Mouse (Mus musculus): Measurements from ENCODE around the gene Cxcl3.

Cxcl3 gene

DNA sequence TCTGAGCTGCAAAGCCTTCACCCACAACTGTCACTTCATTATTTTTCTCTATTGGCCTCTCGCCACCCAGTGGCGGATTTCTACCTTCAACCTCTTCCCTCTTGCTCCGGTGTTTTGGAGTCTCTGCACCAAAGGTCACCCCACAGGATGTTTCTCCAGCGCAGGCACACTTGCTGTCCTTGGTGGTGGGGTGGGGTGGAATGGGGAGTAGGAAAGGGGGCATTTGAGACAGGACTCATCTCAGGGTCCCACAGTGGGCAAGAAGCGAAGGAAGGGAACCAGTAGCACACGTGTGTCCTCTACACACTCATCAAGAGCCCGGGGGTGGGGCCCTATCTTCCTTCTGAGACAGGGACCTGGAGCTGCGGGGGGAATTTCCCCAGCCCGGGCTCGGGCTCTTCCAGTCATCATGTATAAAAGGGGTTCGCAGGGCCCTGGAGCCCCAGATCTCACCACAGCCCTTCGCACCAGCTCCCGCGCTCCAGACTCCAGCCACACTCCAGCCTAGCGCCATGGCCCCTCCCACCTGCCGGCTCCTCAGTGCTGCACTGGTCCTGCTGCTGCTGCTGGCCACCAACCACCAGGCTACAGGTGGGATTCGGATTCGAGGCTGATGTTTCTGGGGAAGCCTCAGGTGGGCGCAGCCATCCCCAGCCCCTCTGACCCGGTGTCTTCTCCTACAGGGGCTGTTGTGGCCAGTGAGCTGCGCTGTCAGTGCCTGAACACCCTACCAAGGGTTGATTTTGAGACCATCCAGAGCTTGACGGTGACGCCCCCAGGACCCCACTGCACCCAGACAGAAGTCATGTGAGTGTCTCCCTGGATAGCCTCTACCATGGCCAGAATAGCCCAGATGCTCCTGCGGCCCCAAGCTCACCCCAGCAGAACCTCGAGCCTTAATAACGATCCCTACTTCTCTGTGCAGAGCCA is at the start of gene Cxcl3:
Gene Cxcl3 (plus strand): TSS at position 445 of the 930 bp plus-strand sequence.
- DNase-seq (ENCODE audit: low spot score in 2 of 2), result no peak

DNA sequence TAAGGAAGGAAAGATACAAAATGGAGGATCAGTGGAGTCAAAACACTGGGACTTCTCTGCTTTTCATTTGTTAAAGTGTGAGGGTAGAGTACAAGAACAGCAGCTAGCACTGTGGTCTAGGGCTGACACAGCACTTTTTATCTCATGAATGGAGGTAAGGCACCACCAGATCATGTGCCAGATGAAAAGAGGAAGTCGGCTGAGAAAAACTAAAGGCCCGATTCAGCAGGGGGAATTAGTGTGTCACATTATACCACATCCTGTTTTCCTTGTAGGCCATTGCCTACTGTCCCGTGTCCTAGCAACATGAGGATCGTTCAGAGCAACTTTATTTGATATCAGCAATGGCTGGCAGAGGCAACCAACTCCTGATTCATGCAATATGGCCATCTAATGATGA is 43.9 kb upstream of the Cxcl3 start:
- no peak for DNase-seq (ENCODE audit: low spot score in 2 of 2)

DNA sequence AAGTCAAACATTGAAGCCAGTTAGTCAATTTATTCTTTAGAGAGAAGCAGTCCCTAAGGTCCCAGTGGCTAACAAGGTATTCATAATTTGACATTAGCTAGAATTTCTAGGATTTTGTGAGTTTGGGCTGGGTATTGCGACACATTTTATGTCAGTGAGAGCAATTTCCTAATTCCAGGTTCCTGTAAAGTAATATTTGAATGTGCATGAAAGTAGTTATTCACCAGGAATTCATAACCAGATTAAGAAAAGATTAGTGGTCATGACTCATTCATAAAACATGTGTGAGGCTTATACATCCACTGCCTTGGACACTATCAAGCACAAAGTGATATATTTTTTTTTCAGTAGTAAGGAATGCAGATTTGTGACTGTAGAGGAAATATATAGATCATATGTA is 32.0 kb upstream of the Cxcl3 start:
- no peak for DNase-seq (ENCODE audit: low spot score in 2 of 2)

DNA sequence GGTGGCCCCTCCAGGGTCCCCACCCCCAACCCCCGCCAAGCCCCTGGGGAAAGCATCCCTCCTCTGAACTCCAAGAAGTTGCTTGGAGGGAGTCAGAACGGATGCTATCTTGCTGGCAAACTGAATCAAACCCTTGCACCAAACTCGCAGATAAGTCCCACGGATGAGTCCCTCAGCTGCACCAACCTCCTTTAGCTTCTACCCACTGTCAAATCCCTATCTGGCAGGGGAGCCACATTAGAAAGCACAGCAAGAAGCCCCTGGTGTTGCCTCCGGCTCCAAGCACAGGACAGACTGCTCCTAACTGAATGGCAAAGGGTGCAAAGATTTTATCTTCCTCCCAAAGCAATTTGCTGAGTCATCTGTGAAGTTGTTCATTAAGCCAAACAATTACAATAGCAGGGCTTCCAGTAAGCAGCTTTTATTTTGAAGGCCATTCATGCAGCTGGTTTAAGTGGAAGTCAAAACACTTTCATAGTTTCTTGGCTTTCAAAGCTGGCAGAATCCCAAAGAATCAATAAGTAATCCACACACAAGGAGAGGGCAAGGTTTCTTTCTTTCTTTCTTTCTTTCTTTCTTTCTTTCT is 27.8 kb upstream of the Cxcl3 start:
- DNase-seq (ENCODE audit: low spot score in 2 of 2), result no peak

DNA sequence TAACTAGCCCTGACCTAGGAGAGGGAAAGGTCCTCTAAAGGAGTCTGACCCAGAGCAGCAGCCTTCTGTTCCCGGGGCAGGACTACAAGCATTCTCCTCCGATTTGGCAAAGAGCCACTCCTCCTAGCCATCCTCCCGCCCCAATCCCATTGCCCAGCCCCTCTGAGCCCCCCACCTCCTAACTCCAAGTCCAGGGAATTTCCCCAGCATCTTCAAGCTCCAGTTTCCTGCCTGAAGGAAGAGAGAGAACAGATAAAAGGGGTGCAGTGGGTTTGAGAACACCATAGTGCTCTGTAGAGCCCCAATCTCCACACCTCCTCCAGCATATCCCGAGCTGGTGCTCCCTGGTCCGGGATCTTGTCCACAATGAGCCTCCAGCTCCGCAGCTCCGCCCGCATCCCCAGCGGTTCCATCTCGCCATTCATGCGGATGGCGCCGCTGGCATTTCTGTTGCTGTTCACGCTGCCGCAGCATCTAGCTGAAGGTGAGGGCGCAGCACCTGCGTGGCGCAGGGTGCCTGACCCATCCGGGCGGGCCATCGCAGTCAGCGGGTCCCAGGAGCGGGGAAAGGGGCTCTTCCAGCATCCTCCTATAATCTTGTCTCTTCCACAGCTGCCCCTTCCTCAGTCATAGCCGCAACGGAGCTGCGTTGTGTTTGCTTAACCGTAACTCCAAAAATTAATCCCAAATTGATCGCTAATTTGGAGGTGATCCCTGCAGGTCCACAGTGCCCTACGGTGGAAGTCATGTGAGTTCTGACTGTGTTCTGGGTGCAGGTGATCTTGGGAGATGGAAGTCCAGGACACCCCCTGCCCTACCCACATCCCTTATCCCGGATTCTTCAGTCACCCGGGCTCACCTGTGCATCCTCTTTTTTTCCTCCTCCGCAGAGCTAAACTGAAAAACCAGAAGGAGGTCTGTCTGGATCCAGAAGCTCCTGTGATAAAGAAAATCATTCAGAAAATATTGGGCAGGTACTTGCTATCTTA is 26.5 kb upstream of the Cxcl3 start, which contains the start of gene Cxcl5:
Gene Cxcl5 (plus strand): TSS at position 284 of the 989 bp plus-strand sequence.
- no peak for DNase-seq (ENCODE audit: low spot score in 2 of 2)

DNA sequence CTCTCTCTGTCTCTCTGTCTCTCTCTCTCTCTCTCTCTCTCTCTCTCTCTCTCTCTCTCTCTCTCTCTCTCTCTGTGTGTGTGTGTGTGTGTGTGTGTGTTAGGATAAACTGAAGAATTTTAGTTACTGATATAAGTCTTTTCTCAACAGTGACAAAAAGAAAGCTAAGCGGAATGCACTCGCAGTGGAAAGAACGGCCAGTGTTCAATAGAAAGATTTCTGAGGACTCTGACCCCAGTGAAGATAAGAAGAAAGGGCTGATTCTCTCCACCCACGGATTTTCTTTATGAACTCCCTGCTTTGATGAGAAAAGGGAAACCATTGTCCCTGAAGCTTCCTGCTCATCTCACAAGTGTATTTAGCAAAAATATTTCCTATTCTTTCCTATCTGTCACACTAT is 25.6 kb upstream of the Cxcl3 start:
- DNase-seq (ENCODE audit: low spot score in 2 of 2), result no peak

DNA sequence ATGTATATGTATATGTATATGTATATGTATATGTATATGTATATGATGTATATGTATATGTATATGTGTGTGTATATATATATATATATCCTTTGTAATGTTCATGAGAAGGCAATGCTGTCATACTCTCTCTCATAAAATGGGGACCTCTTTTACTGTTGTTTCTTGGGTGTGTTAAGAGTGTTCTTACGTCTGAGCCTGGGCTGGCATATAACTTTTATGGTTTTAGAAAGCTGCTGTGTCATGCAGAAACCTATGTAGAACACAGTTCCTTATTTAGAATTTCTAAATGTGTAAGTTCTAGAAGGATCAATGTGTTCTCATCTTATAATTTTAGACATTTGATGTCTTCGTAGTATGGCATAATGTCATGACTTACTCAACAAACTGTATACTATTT is 25.1 kb upstream of the Cxcl3 start:
- no peak for DNase-seq (ENCODE audit: low spot score in 2 of 2)

DNA sequence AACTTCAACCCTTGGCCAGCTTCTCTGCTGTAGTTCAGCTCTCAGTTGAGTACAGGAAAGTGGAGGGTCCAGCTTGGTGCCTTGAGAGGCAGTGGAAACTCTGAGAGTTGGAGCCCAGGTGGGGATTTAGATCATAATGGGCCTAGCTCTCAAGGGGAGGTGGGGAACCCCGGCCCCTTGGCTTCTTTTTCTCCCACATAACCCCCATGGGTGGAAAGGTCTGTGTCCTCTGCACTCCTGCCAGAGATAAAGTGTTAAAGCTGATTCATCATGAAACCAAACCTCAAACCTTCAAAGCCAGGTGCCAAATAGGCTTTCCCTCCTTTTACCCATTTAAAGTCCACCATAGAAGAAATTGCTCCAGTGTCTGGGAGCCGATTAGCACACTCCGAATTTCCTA is 24.1 kb upstream of the Cxcl3 start:
- no peak for DNase-seq (ENCODE audit: low spot score in 2 of 2)

DNA sequence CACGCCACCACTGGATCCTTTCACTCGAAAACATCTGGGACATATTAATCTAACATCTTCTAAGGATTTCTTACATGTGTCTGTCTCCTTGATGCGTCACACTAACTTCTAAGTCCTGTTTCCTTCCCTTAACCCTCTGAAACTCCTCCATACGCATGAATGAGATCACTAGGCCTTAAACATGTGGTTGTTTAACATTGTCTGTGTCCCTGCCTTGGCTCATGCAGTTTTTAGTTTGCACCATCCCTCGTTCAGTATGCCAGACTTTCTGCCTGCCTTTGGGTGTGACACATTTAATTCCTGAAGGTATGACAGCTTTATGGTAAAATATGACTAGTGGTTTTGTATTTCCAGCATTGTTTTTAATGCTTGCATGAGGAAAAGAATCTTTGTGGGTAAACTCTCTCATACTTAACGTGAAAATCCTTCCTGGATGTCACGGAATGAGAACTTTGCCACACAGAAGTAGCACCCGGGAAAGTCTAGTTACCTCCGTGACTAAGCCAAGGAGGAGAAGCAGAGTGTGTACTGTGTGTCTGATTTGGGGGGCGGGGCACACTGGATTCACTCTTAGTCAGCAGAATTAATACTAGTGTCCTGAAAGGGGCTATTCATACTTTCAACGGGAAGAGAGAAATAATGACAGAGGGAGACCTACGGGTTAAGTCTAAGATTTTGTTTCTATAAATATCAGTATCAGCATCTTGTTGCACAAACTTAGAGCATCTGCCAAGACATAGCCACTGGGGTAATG is 21.8 kb upstream of the Cxcl3 start:
- DNase-seq (ENCODE audit: low spot score in 2 of 2), result no peak

DNA sequence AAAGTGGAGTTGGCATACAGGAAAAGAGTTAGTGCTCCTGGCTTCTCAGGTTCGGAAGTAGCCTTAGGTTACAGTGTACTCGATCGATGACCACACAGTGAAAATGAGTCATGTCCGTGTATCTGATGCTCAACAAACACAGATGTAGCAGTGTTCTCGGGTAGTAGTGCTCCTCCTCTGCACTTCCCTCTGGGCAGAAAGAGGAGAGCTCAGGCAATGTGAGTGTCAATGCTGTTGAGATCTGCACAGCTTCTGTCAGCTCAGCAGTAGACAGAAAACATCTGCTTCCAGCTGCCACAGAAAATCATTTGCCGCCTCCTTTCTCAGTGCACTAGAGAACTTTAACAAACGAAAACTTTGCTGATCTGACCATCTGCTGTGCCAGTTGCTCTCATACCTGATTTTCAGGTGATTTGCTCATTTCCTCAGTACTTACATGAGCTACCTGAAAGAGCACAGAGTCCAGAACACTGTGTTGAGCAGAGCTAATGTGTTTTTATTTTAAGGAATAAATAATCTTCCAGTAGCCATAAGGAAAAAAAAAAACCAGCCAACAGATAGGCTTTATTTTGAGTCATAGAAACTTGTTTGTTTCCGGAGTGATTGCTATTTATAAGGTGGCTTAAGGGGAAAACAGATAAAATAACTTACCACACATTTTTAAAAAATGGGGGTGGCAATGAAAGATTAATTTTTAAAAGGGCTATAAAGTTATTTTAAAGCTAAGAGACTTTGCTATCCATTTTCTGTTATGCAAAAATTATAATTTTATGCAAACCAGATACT is 19.9 kb upstream of the Cxcl3 start:
- no peak for DNase-seq (ENCODE audit: low spot score in 2 of 2)

DNA sequence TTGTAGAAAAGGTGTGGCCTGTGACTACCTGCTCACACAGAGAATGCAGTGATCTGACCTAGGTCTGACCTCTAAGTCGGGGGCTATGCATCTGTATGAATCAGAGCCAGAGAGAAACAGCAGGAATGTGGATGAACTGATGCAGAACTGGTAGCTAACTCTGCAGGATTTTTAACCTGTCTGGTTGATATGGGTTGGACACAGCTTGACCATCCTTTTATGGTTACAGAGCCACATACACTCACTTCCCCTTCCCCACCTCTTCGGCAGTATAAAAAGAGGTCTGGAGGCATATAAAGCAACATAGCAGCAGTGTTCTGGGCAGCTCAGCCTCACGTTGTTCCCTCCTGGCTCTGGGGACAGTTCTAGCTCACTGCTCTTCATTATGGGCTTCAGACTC is 17.7 kb upstream of the Cxcl3 start, which contains the start of gene Ppbp:
Gene Ppbp (plus strand): TSS at position 301 of the 400 bp plus-strand sequence.
- no peak for DNase-seq (ENCODE audit: low spot score in 2 of 2)

DNA sequence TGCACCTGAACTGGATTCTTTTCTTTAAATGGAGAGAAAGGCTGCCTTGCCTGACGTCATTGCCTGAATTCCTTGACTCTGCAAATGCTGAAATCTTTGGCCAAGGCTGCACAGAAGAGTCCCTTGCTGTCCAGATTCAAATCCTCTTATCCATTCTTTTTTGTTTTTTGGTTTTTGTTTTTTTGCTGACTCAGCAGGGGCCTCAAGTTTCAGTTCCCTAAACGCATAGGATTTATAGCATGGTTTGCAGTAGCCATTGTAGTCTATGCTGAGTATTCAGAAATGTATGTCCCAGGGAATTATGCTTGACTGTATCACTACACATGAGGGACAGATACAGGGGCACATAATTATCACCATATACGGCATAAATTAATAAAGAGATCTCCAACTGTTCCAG is 14.5 kb upstream of the Cxcl3 start:
- DNase-seq (ENCODE audit: low spot score in 2 of 2), result no peak

DNA sequence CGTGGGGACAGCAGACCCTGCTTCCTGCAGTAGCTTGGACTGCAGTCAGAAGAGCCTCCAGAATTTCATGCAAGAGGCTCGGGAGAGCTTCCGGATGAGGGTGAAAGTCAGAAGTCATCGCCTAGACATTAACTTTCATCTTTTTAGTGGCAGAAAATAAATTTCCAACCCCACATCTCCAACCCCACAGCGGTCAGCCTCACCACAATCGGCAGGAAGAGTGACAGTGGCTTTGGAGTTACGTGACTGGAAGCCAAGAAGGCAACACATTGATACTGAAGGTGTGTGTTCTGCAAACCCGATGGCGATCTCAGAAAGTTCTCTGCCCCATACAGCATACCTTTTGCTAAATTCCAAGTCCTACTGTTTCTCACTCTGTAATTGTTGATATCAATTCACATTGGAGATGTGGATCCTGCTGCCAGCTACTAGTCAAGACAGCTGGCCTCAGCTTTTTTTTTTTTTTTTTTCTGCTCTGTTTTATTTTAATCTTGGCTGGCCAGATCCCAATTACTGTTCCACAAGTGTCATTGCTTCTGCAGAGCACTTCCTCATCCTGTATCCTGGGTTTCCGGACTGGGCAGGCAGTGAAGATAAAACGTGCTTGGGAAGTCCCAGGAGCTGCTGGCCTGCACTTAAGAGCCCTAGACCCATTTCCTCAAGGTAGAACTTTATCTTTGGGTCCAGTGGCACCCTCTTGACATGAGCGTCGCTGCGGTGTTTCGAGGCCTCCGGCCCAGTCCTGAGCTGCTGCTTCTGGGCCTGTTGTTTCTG is 13.8 kb upstream of the Cxcl3 start, which contains the start of gene Pf4:
Gene Pf4 (plus strand): TSS at position 556 of the 774 bp plus-strand sequence.
- DNase-seq (ENCODE audit: low spot score in 2 of 2), result no peak

DNA sequence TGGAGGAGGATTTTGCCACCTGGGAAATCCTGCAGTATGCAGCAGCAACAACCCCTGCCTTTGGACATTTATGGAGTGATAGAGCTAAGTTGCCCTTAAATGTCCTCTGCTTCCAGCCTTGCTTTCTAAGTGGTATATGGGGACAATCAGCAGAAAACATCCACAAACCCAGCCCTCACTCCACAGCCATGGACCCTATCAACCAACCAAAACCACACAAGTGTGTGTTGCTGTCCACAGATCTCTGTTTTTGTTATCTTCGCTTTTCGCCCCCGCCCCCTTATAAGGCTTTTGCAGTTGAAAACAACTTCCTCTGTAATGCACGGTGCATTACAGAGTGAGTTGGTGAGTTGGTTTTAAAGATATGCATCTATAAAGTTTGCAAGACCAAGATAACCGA is 10.3 kb upstream of the Cxcl3 start:
- DNase-seq (ENCODE audit: low spot score in 2 of 2), result no peak

DNA sequence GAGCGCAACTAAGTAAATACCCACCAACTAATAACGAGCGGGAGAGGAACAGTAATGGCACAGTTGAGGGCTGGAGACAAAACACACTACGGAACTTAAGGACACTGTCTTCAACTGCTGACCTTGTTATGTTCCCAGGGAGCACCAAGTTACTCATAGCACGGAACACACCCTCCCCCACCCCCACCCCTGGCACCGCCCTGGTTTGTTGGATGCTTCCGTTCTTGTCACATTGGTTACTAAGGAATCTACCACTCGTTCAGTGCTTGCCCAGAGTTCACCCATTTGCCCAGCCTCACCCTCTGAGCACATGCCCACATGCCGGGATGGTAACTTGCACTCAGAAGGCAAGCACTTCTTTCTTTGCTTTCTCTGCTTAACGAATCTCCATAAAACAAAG is 8.3 kb upstream of the Cxcl3 start:
- no peak for DNase-seq (ENCODE audit: low spot score in 2 of 2)

DNA sequence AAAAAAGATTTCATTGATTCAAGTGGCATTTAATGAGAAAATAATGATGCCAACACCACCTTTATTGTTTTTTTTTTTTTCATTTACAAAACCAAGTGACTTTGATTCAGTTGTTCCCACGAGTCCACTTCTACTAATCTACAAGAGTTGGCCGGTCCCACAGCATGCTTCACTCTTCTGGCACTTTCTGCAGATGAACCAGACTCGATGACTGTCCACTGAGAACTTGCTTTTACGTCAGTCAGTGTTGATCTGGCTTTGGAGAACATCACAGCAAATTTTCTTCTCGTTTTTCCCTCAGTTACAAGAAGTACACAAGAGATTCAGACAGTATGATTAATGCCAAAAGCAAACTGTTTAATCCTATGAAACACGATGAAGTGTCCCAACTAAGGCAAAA is 7.0 kb upstream of the Cxcl3 start:
- no peak for DNase-seq (ENCODE audit: low spot score in 2 of 2)

DNA sequence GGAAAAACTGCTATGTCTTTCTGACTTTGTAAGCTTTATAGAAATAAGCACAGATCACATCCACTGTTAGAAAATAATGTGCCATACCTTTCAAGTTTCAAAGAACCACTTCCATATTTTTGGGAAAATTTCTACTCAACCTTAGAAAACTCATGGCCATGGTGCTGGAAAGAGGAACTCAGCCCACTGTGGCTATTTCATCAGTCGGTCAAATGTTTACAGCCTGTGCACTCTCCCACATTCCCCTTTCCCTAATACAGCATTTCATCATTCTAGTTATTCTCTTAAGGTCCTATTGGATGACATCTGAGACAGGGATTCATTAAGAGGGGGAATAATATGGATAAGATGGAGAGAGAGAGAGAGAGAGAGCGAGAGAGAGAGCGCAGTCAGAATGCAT is 2.2 kb upstream of the Cxcl3 start:
- DNase-seq (ENCODE audit: low spot score in 2 of 2), result no peak

DNA sequence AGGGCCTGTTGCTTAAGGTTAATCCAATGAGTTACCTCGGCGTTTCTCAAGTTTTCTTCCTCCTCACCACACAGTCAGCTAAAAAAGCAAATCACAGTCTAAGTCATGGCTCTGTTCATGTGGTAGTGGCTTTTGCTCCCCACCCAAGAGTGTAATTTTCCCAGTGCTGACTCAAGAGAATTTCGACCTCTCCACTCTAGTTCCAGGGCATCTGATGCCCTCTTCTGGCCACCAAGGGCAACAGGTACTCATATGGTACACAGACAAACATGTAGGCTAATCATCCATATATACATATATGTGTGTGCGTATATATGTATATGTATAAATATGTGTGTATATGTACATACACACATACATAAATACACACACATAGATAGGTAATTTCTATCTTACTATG is 2.2 kb downstream of the Cxcl3 start:
- no peak for DNase-seq (ENCODE audit: low spot score in 2 of 2)

DNA sequence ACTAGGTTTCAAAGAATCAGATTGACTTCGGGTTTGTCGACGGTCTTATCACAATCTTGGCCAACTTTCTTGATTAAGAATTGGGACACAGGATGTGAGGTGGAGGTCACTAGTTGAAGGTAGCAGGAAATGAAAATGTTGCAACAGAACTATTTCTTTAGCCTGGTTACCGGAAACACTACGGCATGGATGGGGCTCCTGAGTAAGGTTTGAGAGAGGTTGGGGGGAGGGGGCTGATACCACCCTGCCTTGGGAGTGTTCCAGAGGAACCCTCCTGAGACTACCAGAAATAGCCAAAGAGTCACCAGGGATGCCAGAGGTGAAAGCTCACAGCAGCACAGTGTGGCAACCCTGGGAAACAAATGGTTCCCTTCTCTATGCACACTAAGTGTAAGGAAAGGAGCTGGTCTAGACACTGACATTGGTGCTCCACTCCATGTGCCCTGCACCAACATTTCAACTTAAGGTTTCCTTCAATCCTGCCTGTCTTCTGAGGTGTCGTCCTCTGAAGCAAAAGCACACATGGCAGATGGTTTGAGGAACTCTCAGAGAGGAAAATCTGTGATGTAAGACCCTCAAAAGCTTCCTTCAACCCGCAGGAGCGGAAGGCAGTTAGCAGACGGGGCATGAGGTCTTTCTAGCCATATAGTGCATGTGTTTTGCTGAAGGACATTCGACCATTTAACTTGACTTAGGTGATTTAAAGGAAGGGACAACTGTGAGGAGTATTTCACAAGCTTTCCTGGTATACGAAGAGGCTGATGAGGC is 3.6 kb downstream of the Cxcl3 start:
- no peak for DNase-seq (ENCODE audit: low spot score in 2 of 2)
